Mouse (Mus musculus): ENCODE results near the gene Zc3hav1l.

Zc3hav1l gene

GRCm38 (mm10) chr6:38298761-38299401 lies at the start of gene Zc3hav1l:
TSS of gene Zc3hav1l (minus strand) at chr6:38299259.
- peak; percentile 45 to 77 for DNase-seq

- DNase-seq = no peak
Measured at GRCm38 (mm10) chr6:38347875-38348274, 48.8 kb upstream of the Zc3hav1l start.

GRCm38 (mm10) chr6:38345796-38346195 lies 46.7 kb upstream of the Zc3hav1l start:
- peak; percentile 48 to 67 for DNase-seq

- DNase-seq = no peak
Measured at GRCm38 (mm10) chr6:38344006-38344670, 45.1 kb upstream of the Zc3hav1l start.

- DNase-seq = no peak
Measured at GRCm38 (mm10) chr6:38343581-38343980, 44.5 kb upstream of the Zc3hav1l start.

- DNase-seq = no peak
Measured at GRCm38 (mm10) chr6:38342666-38342992, 43.6 kb upstream of the Zc3hav1l start.

GRCm38 (mm10) chr6:38341751-38342665 lies 42.9 kb upstream of the Zc3hav1l start:
- DNase-seq = no peak

GRCm38 (mm10) chr6:38339078-38339477 lies 40.0 kb upstream of the Zc3hav1l start:
- DNase-seq = no peak

- peak in 1 of 2 experiments; percentile 18 for DNase-seq
Measured at GRCm38 (mm10) chr6:38337951-38338350, 38.9 kb upstream of the Zc3hav1l start.

- no peak for DNase-seq
Measured at GRCm38 (mm10) chr6:38337166-38337705, 38.2 kb upstream of the Zc3hav1l start.

GRCm38 (mm10) chr6:38335264-38335663 lies 36.2 kb upstream of the Zc3hav1l start:
- no peak for DNase-seq

- DNase-seq = peak; percentile 40 to 76
Measured at GRCm38 (mm10) chr6:38326596-38326995, 27.5 kb upstream of the Zc3hav1l start.

GRCm38 (mm10) chr6:38320621-38321020 lies 21.6 kb upstream of the Zc3hav1l start:
- DNase-seq = no peak

GRCm38 (mm10) chr6:38316050-38316449 lies 17.0 kb upstream of the Zc3hav1l start:
- DNase-seq = no peak

GRCm38 (mm10) chr6:38309741-38310140 lies 10.7 kb upstream of the Zc3hav1l start:
- no peak for DNase-seq

- DNase-seq = peak in 1 of 2 experiments; percentile 28
Measured at GRCm38 (mm10) chr6:38304981-38305380, 5.9 kb upstream of the Zc3hav1l start.

GRCm38 (mm10) chr6:38298246-38298635 lies 818 bp downstream of the Zc3hav1l start:
- DNase-seq = peak in 1 of 2 experiments; percentile 8

- DNase-seq = no peak
Measured at GRCm38 (mm10) chr6:38297580-38298245, 1.3 kb downstream of the Zc3hav1l start.

GRCm38 (mm10) chr6:38293708-38294107 lies 5.4 kb downstream of the Zc3hav1l start:
- DNase-seq = peak in 1 of 2 experiments; percentile 16

GRCm38 (mm10) chr6:38292871-38293646 lies 6.0 kb downstream of the Zc3hav1l start:
- DNase-seq = no peak

- DNase-seq = no peak
Measured at GRCm38 (mm10) chr6:38284422-38284821, 14.6 kb downstream of the Zc3hav1l start.

- no peak for DNase-seq
Measured at GRCm38 (mm10) chr6:38264466-38264865, 34.6 kb downstream of the Zc3hav1l start.

All from kidney, postnatal 36 days (tissue).